Mouse (Mus musculus) lung, embryonic 14.5 days (tissue): Measurements from ENCODE around the gene Myo1d. TPM values are rescaled to one million over a fixed set of nuclear protein-coding genes. Genes with fewer than 3 reads are reported as not detected.

Source experiments
- ATAC-seq: fragments of 200-750 bp; cut with Nextera tagmentation; 2 replicates; pipeline ENCODE4 v1.8.0; 2017; ENCODE audit warnings: mild to moderate bottlenecking, moderate TSS enrichment, moderate library complexity; ENCODE audit not compliant: insufficient read depth
- DNase-seq: peaks from one replicate; pipeline ENCODE4 v3.0.0-alpha.2; 2015
- H3K27ac ChIP-seq: fragments of 300-500 bp; sonication (generic); 2 replicates; pipeline ENCODE4 v1.5.1; 2014; ENCODE audit warnings: low read depth, mild to moderate bottlenecking, moderate library complexity
- H3K27me3 ChIP-seq: fragments of 300-500 bp; sonication (generic); 2 replicates; pipeline ENCODE4 v1.6.1; 2014; ENCODE audit warnings: low read length, control low read depth; ENCODE audit not compliant: insufficient read depth
- H3K36me3 ChIP-seq: fragments of 300-500 bp; sonication (generic); 2 replicates; pipeline ENCODE4 v1.6.1; 2014; ENCODE audit warnings: control low read depth; ENCODE audit not compliant: insufficient read depth
- H3K4me1 ChIP-seq: fragments of 300-500 bp; sonication (generic); 2 replicates; pipeline ENCODE4 v1.6.1; 2014; ENCODE audit warnings: antibody characterized with exemption, control low read depth; ENCODE audit not compliant: insufficient read depth
- H3K4me2 ChIP-seq: fragments of 300-500 bp; sonication (generic); 2 replicates; pipeline ENCODE4 v1.6.1; 2014; ENCODE audit warnings: mild to moderate bottlenecking
- H3K4me3 ChIP-seq: fragments of 300-500 bp; sonication (generic); 2 replicates; pipeline ENCODE4 v1.5.1; 2014; ENCODE audit warnings: low read depth, low read length
- H3K9ac ChIP-seq: fragments of 300-500 bp; sonication (generic); 2 replicates; pipeline ENCODE4 v1.6.1; 2014
- H3K9me3 ChIP-seq: fragments of 300-500 bp; sonication (generic); 2 replicates; pipeline ENCODE4 v1.6.1; 2016; ENCODE audit warnings: low read depth, low read length, control low read depth
- CTCF ChIP-seq: IDR thresholded peaks from 2 replicates; pipeline ENCODE4 v1.5.1; 2016; ENCODE audit warnings: antibody characterized with exemption, low read depth
- WGBS: fragments of 180-500 bp; shearing (Covaris S2); extraction: QIAGEN DNeasy Blood & Tissue Kit; methylation state at CpG from one replicate; pipeline ENCODE4 v1.1.7; 2014; 5-methylcytosine and 5-hydroxymethylcytosine counted together
- polyA plus RNA-seq: library from polyadenylated mRNA; unstranded; fragments of >200 nt; fragmentation: Nextera tagmentation; extraction: Ambion mirVana; gene quantifications from 2 replicates; pipeline ENCODE4 v1.2.1, GENCODE M21; 2014

Myo1d gene
- polyA plus RNA-seq, 1 experiment from 2014 or later = 16.1 TPM

GRCm38 (mm10) chr11:80478694-80479412 lies 301.0 kb downstream of the Myo1d start:
- Histone ChIP-seq H3K27me3 (no peaks in the 10 kb centered on the region), H3K36me3 (peaks cover 10% of the 10 kb centered on the region; the same call in 1 of the 2 replicates), H3K4me1 (0 out of 2 replicates have a peak, but pooled peaks cover 4% of the 10 kb centered on the region), H3K4me2 (peak overlapping the region; percentile 99), H3K4me3 (0 out of 2 replicates have a peak overlapping the region, but pooled peaks have one; percentile 72), H3K27ac (no peak overlapping the region), H3K9me3 (no peaks in the 10 kb centered on the region), H3K9ac (no peak overlapping the region)
- no peak for TF ChIP-seq CTCF
- DNase-seq (no peak), ATAC-seq (no peak)
- 70% methylated on average over 14 of the region's 14 CpGs for WGBS

GRCm38 (mm10) chr11:80477341-80478199 lies 302.3 kb downstream of the Myo1d start:
- Histone ChIP-seq H3K4me3 (peak overlapping the region; percentile 72), H3K4me1 (0 out of 2 replicates have a peak, but pooled peaks cover 4% of the 10 kb centered on the region), H3K4me2 (peak overlapping the region; percentile 99), H3K9me3 (no peaks in the 10 kb centered on the region), H3K36me3 (peaks cover 18% of the 10 kb centered on the region; the same call in 1 of the 2 replicates), H3K27me3 (no peaks in the 10 kb centered on the region), H3K27ac (peak overlapping the region; percentile 58; the same call in 1 of the 2 replicates), H3K9ac (peak overlapping the region; percentile 62)
- TF ChIP-seq CTCF = no peak
- DNase-seq (peak; percentile 41), ATAC-seq (peak; percentile 47)
- 10% methylated on average over 54 of the region's 55 CpGs for WGBS

- no peaks in the 10 kb centered on the region for H3K27me3 ChIP-seq
- DNase-seq (peak; percentile 92), ATAC-seq (peak; percentile 89)
- 0 out of 2 replicates have a peak, but pooled peaks cover 4% of the 10 kb centered on the region for H3K4me1 ChIP-seq
- TF ChIP-seq CTCF = peak; percentile 29; the same call in 1 of the 2 replicates
- WGBS = 1% methylated on average over 98 of the region's 116 CpGs
- peak within 1 kb of the TSS; percentile 99 for H3K4me2 ChIP-seq
- H3K36me3 ChIP-seq = peaks cover 25% of the 10 kb centered on the region
- H3K9me3 ChIP-seq = no peaks in the 10 kb centered on the region
- peak within 1 kb of the TSS; percentile 73 for H3K27ac ChIP-seq
- H3K4me3 ChIP-seq = peak within 1 kb of the TSS; percentile 72
- H3K9ac ChIP-seq = peak within 1 kb of the TSS; percentile 62
Observed at GRCm38 (mm10) chr11:80476222-80477189, 303.3 kb downstream of the Myo1d start, which contains the start of gene Cdk5r1. TSS of gene Cdk5r1 (plus strand) at chr11:80477023.

GRCm38 (mm10) chr11:80475544-80475943 lies 304.3 kb downstream of the Myo1d start:
- no peaks in the 10 kb centered on the region for H3K9me3 ChIP-seq
- H3K36me3 ChIP-seq = peaks cover 33% of the 10 kb centered on the region
- no peak overlapping the region for H3K4me3 ChIP-seq
- H3K4me1 ChIP-seq = 0 out of 2 replicates have a peak, but pooled peaks cover 4% of the 10 kb centered on the region
- no peaks in the 10 kb centered on the region for H3K27me3 ChIP-seq
- no peak for TF ChIP-seq CTCF
- H3K27ac ChIP-seq = no peak overlapping the region
- H3K9ac ChIP-seq = no peak overlapping the region
- no peak overlapping the region for H3K4me2 ChIP-seq
- ATAC-seq (no peak), DNase-seq (no peak)
- WGBS = 63% methylated on average over 9 of the region's 9 CpGs

GRCm38 (mm10) chr11:80474846-80475245 lies 305.0 kb downstream of the Myo1d start:
- no peak for ATAC-seq

GRCm38 (mm10) chr11:80474175-80474691 lies 305.6 kb downstream of the Myo1d start:
- no peak for ATAC-seq
- no peak overlapping the region for H3K4me2 ChIP-seq
- DNase-seq = peak; percentile 40
- peak; percentile 49 for TF ChIP-seq CTCF
- WGBS = 50% methylated on average over 2 of the region's 2 CpGs
- H3K4me1 ChIP-seq = 0 out of 2 replicates have a peak, but pooled peaks cover 4% of the 10 kb centered on the region
- no peaks in the 10 kb centered on the region for H3K27me3 ChIP-seq
- no peak overlapping the region for H3K9ac ChIP-seq
- H3K4me3 ChIP-seq = no peak overlapping the region
- no peak overlapping the region for H3K27ac ChIP-seq
- H3K9me3 ChIP-seq = no peaks in the 10 kb centered on the region
- peaks cover 45% of the 10 kb centered on the region for H3K36me3 ChIP-seq

More at GRCm38 (mm10) chr11:80474846-80475245, 305.0 kb downstream of the Myo1d start:
- 0 out of 2 replicates have a peak, but pooled peaks cover 4% of the 10 kb centered on the region for H3K4me1 ChIP-seq
- no peak overlapping the region for H3K9ac ChIP-seq
- no peak overlapping the region for H3K4me3 ChIP-seq
- peaks cover 40% of the 10 kb centered on the region for H3K36me3 ChIP-seq
- H3K27ac ChIP-seq = no peak overlapping the region
- H3K4me2 ChIP-seq = no peak overlapping the region
- DNase-seq = no peak
- no peaks in the 10 kb centered on the region for H3K27me3 ChIP-seq
- WGBS = 92% methylated on average over 11 of the region's 11 CpGs
- TF ChIP-seq CTCF = no peak
- no peaks in the 10 kb centered on the region for H3K9me3 ChIP-seq
